Mouse (Mus musculus) thymus, postnatal 0 days (tissue): ENCODE data around the gene Aspscr1. TPM values are rescaled to one million over a fixed set of nuclear protein-coding genes. Genes with fewer than 3 reads are reported as not detected.

Experiments
- DNase-seq: peaks from one replicate; pipeline ENCODE4 v3.0.0-alpha.2; 2015; ENCODE audit warnings: low spot score
- microRNA-seq: library from miRNA; unstranded; fragments of <30 nt; microRNA quantifications from one replicate; pipeline ENCODE4, GENCODE M21; 2016; ENCODE audit warnings: borderline number of aligned reads
- polyA plus RNA-seq: library from polyadenylated mRNA; unstranded; fragments of >200 nt; fragmentation: Nextera tagmentation; extraction: Ambion mirVana; gene quantifications from 2 replicates; pipeline ENCODE4 v1.2.1, GENCODE M21; 2015

The Aspscr1 gene
- polyA plus RNA-seq, 1 experiment from 2014 or later, result 120 TPM

GRCm38 (mm10) chr11:120731858-120732680 is 59.3 kb downstream of the Aspscr1 start, which contains the start of gene Cbr2:
TSS of gene Cbr2 (minus strand) at chr11:120732114.
- no peak for DNase-seq

GRCm38 (mm10) chr11:120733521-120733920 is 60.7 kb downstream of the Aspscr1 start:
- no peak for DNase-seq

DNA sequence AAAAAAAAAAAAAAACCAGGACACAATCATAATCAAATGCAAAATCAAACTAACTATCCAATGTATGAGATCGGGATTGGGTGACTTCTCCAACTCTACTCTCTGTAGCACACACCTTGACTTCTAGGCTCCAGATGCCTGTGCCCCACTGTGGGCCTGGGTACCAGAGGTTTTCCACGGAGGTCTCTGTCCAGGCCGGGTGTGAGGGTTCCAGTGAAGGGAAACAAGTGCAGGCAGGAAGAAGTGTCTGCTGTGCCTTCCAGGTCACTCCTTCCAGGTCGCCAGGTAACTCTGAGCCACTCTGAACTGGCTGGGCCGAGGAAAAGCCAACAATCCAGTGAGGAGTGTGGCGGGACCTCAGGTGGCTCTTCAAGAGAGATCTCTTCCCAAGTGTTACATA is 63.7 kb downstream of the Aspscr1 start:
- DNase-seq, result no peak

GRCm38 (mm10) chr11:120740981-120741380 is 68.2 kb downstream of the Aspscr1 start:
- no peak for DNase-seq

- no peak for DNase-seq
Measured at GRCm38 (mm10) chr11:120744121-120744701, 71.4 kb downstream of the Aspscr1 start.

GRCm38 (mm10) chr11:120747974-120748373 is 75.2 kb downstream of the Aspscr1 start:
- DNase-seq, result no peak

- DNase-seq, result peak; percentile 51
Measured at GRCm38 (mm10) chr11:120749430-120749829, 76.7 kb downstream of the Aspscr1 start.

GRCm38 (mm10) chr11:120751606-120752005 is 78.8 kb downstream of the Aspscr1 start:
- DNase-seq, result no peak

Small RNA genes lying within 50 kb of the gene (microRNA-seq; reads per million reads assigned to microRNA genes)
- gene Mir6936, result 6.7 reads per million, percentile 11 among the genes with 10 or more reads in this experiment

Other genes starting within 250 kb of the Aspscr1 start
- 24.8 and 29.3 TPM in 2 replicates for gene Nploc4, start 235.3 kb upstream of the Aspscr1 start, polyA plus RNA-seq
- gene Tspan10, start 230.3 kb upstream of the Aspscr1 start, polyA plus RNA-seq, result 1.2 TPM in 2 replicates
- 0.14 TPM in 1 of 2 replicates, not detected in the other for gene Pde6g, start 219.5 kb upstream of the Aspscr1 start, polyA plus RNA-seq
- 15.5 and 18.5 TPM in 2 replicates for gene Oxld1, start 214.9 kb upstream of the Aspscr1 start, polyA plus RNA-seq
- 30.0 and 33.3 TPM in 2 replicates for gene Ccdc137, start 214.9 kb upstream of the Aspscr1 start, polyA plus RNA-seq
- 34.7 and 36.6 TPM in 2 replicates for gene Arl16, start 205.4 kb upstream of the Aspscr1 start, polyA plus RNA-seq
- gene Mrpl12, start 188.4 kb upstream of the Aspscr1 start, polyA plus RNA-seq, result 133 and 148 TPM in 2 replicates
- 28.6 and 29.4 TPM in 2 replicates for gene Slc25a10, start 181.1 kb upstream of the Aspscr1 start, polyA plus RNA-seq
- gene Gcgr, start 142.3 kb upstream of the Aspscr1 start, polyA plus RNA-seq, result 0.14 and 0.18 TPM in 2 replicates
- 179 and 196 TPM in 2 replicates for gene Mcrip1, start 123.2 kb upstream of the Aspscr1 start, polyA plus RNA-seq
- gene Ppp1r27, start 121.8 kb upstream of the Aspscr1 start, polyA plus RNA-seq, result 13.7 and 17.1 TPM in 2 replicates
- gene P4hb, start 99.7 kb upstream of the Aspscr1 start, polyA plus RNA-seq, result 254 and 290 TPM in 2 replicates
- gene Arhgdia, start 91.3 kb upstream of the Aspscr1 start, polyA plus RNA-seq, result 553 and 615 TPM in 2 replicates
- 571 and 587 TPM in 2 replicates for gene Alyref, start 74.6 kb upstream of the Aspscr1 start, polyA plus RNA-seq
- gene Anapc11, start 74.6 kb upstream of the Aspscr1 start, polyA plus RNA-seq, result 158 and 179 TPM in 2 replicates
- 1.6 and 2.1 TPM in 2 replicates for gene Npb, start 64.5 kb upstream of the Aspscr1 start, polyA plus RNA-seq
- gene Pcyt2, start 55.0 kb upstream of the Aspscr1 start, polyA plus RNA-seq, result 113 and 114 TPM in 2 replicates
- 100 and 108 TPM in 2 replicates for gene Sirt7, start 47.7 kb upstream of the Aspscr1 start, polyA plus RNA-seq
- gene Mafg, start 39.4 kb upstream of the Aspscr1 start, polyA plus RNA-seq, result 16.5 and 18.7 TPM in 2 replicates
- gene Pycr1, start 29.2 kb upstream of the Aspscr1 start, polyA plus RNA-seq, result 1.7 and 2.9 TPM in 2 replicates
- 0.56 and 0.86 TPM in 2 replicates for gene Myadml2, start 24.8 kb upstream of the Aspscr1 start, polyA plus RNA-seq
- gene Notum, start 11.8 kb upstream of the Aspscr1 start, polyA plus RNA-seq, result 0.18 TPM in 1 of 2 replicates, not detected in the other
- gene Cenpx, start 40.8 kb downstream of the Aspscr1 start, polyA plus RNA-seq, result 191 and 212 TPM in 2 replicates
- 32.6 and 33.5 TPM in 2 replicates for gene Lrrc45, start 41.0 kb downstream of the Aspscr1 start, polyA plus RNA-seq
- gene Rac3, start 48.5 kb downstream of the Aspscr1 start, polyA plus RNA-seq, result 16.6 and 17.4 TPM in 2 replicates
- 78.7 and 80.4 TPM in 2 replicates for gene Dcxr, start 54.3 kb downstream of the Aspscr1 start, polyA plus RNA-seq
- gene Cbr2, start 59.1 kb downstream of the Aspscr1 start, polyA plus RNA-seq, result 179 and 229 TPM in 2 replicates
- gene Hmga1b, start 89.8 kb downstream of the Aspscr1 start, polyA plus RNA-seq, result 9.7 and 11.5 TPM in 2 replicates
- gene Rfng, start 111.2 kb downstream of the Aspscr1 start, polyA plus RNA-seq, result 23.7 and 30.1 TPM in 2 replicates
- gene Gps1, start 111.3 kb downstream of the Aspscr1 start, polyA plus RNA-seq, result 130 and 134 TPM in 2 replicates
- 87.0 and 92.2 TPM in 2 replicates for gene Dus1l, start 123.4 kb downstream of the Aspscr1 start, polyA plus RNA-seq
- gene Fasn, start 151.6 kb downstream of the Aspscr1 start, polyA plus RNA-seq, result 22.3 and 25.3 TPM in 2 replicates